Mouse (Mus musculus): ENCODE data around the gene Itprid1. TPM values are rescaled to one million over a fixed set of nuclear protein-coding genes. Genes with fewer than 3 reads are reported as not detected.

The Itprid1 gene
- total and polyA plus RNA-seq, 2 experiments from 2014 or later = not detected

GRCm38 (mm10) chr6:55808692-55809091 lies 28.0 kb upstream of the Itprid1 start:
- TF ChIP-seq EP300 (IDR thresholded peaks at IDR 0.05; ENCODE audit: low read depth) = no peak
- no peak for TF ChIP-seq CTCF (IDR thresholded peaks at IDR 0.05; ENCODE audit: low read depth)
- no peaks in the 10 kb centered on the region for H3K27me3 ChIP-seq (ENCODE audit: control insufficient read depth, insufficient read depth, low read length)
- no peak for ATAC-seq (ENCODE audit: insufficient read depth, low read depth)
- H3K27ac ChIP-seq (ENCODE audit: low read depth) = no peak overlapping the region
- no peak overlapping the region for H3K9ac ChIP-seq (replicated peaks; ENCODE audit: low read depth, low read length)
- WGBS = 52% methylated on average over 3 of the region's 3 CpGs
- DNase-seq (ENCODE audit: low spot score) = no peak
- no peak overlapping the region for H3K4me2 ChIP-seq (ENCODE audit: low read depth, low read length)
- H3K9me3 ChIP-seq (replicated peaks; ENCODE audit: control insufficient read depth, low read length) = no peaks in the 10 kb centered on the region
- H3K4me1 ChIP-seq (ENCODE audit: control insufficient read depth, insufficient read depth) = no peaks in the 10 kb centered on the region
- no peak overlapping the region for H3K4me3 ChIP-seq (ENCODE audit: low read depth, low read length)
- H3K36me3 ChIP-seq (replicated peaks; ENCODE audit: control insufficient read depth, insufficient read depth, low read length) = no peaks in the 10 kb centered on the region

- H3K36me3 ChIP-seq (replicated peaks; ENCODE audit: control insufficient read depth, insufficient read depth, low read length) = no peaks in the 10 kb centered on the region
- TF ChIP-seq CTCF (IDR thresholded peaks at IDR 0.05; ENCODE audit: low read depth) = no peak
- no peak for TF ChIP-seq EP300 (IDR thresholded peaks at IDR 0.05; ENCODE audit: low read depth)
- no peak overlapping the region for H3K4me2 ChIP-seq (ENCODE audit: low read depth, low read length)
- no peaks in the 10 kb centered on the region for H3K9me3 ChIP-seq (replicated peaks; ENCODE audit: control insufficient read depth, low read length)
- H3K4me1 ChIP-seq (ENCODE audit: control insufficient read depth, insufficient read depth) = no peaks in the 10 kb centered on the region
- 75% methylated on average over 8 of the region's 8 CpGs for WGBS
- no peaks in the 10 kb centered on the region for H3K27me3 ChIP-seq (ENCODE audit: control insufficient read depth, insufficient read depth, low read length)
- DNase-seq (ENCODE audit: low spot score) (no peak), ATAC-seq (ENCODE audit: insufficient read depth, low read depth) (no peak)
- no peak overlapping the region for H3K27ac ChIP-seq (ENCODE audit: low read depth)
- H3K9ac ChIP-seq (replicated peaks; ENCODE audit: low read depth, low read length) = no peak overlapping the region
- H3K4me3 ChIP-seq (ENCODE audit: low read depth, low read length) = no peak overlapping the region
Observed at GRCm38 (mm10) chr6:55811153-55811552, 25.5 kb upstream of the Itprid1 start.

DNA sequence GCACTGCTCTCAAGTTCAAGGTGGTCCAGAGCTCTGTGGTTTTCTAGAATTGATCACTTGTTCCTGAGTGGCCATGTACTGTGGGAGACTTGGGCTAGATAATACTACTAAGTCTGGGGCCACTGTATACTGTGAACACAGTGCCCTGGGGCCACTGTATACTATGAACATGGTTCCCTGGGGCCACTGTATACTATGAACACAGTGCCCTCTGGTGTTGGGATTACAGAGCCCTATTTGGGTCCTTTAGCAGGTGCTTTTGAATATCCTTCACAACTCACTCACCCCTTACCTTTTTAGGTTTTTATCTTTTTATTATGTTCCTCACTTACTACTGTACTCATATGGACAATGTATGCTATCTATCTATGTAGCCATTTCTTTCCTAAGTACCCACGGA lies 24.3 kb upstream of the Itprid1 start:
- TF ChIP-seq CTCF (IDR thresholded peaks at IDR 0.05; ENCODE audit: low read depth) = peak; percentile 23
- no peak for TF ChIP-seq EP300 (IDR thresholded peaks at IDR 0.05; ENCODE audit: low read depth)
- WGBS = 56% methylated on average over 1 of the region's 1 CpGs
- DNase-seq (ENCODE audit: low spot score) (no peak), ATAC-seq (ENCODE audit: insufficient read depth, low read depth) (no peak)
- no peak overlapping the region for H3K9ac ChIP-seq (replicated peaks; ENCODE audit: low read depth, low read length)
- no peaks in the 10 kb centered on the region for H3K4me1 ChIP-seq (ENCODE audit: control insufficient read depth, insufficient read depth)
- H3K9me3 ChIP-seq (replicated peaks; ENCODE audit: control insufficient read depth, low read length) = no peaks in the 10 kb centered on the region
- H3K36me3 ChIP-seq (replicated peaks; ENCODE audit: control insufficient read depth, insufficient read depth, low read length) = no peaks in the 10 kb centered on the region
- no peak overlapping the region for H3K4me3 ChIP-seq (ENCODE audit: low read depth, low read length)
- H3K27me3 ChIP-seq (ENCODE audit: control insufficient read depth, insufficient read depth, low read length) = no peaks in the 10 kb centered on the region
- H3K27ac ChIP-seq (ENCODE audit: low read depth) = no peak overlapping the region
- H3K4me2 ChIP-seq (ENCODE audit: low read depth, low read length) = no peak overlapping the region

DNA sequence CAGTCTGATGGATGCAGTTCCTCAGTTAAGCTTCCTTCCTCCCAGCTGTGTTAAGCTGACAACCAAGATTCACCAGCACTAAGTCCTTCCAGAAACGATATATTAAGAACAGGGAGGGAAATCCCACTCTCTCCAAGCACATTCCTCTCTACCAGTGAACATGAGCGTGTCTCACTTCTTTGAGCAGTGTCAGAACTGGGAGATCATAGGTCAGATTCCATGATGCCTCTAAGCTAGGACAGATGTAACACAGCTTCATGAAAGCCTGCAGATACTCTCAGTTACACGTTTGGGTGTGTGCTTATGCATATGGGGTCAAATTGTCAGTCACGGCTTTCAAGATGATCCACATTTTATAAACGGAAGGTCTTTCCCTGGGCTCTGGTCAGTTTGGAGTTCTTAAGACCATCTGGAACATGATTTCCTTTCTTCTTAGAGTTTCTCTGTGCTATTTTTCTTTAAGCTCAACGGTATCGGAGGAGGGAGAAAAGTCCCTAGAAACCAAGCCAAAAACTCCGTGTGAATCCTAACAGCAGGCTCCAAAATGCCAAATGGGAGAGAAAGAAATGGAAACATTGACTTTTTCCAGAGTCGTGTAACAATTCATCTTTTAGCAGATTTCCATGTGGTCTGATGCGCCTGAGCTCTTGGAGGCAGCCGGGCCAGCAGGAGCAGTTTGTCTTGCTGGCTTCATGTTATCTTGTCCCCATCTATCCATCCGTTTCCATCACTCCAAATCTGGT lies 22.3 kb upstream of the Itprid1 start:
- WGBS = 56% methylated on average over 12 of the region's 12 CpGs
- H3K9ac ChIP-seq (replicated peaks; ENCODE audit: low read depth, low read length) = no peak overlapping the region
- no peak for TF ChIP-seq CTCF (IDR thresholded peaks at IDR 0.05; ENCODE audit: low read depth)
- no peak for TF ChIP-seq EP300 (IDR thresholded peaks at IDR 0.05; ENCODE audit: low read depth)
- no peak overlapping the region for H3K4me2 ChIP-seq (ENCODE audit: low read depth, low read length)
- H3K4me1 ChIP-seq (ENCODE audit: control insufficient read depth, insufficient read depth) = no peaks in the 10 kb centered on the region
- no peak overlapping the region for H3K4me3 ChIP-seq (ENCODE audit: low read depth, low read length)
- DNase-seq (ENCODE audit: low spot score) = no peak
- no peaks in the 10 kb centered on the region for H3K9me3 ChIP-seq (replicated peaks; ENCODE audit: control insufficient read depth, low read length)
- H3K36me3 ChIP-seq (replicated peaks; ENCODE audit: control insufficient read depth, insufficient read depth, low read length) = no peaks in the 10 kb centered on the region
- H3K27ac ChIP-seq (ENCODE audit: low read depth) = no peak overlapping the region
- H3K27me3 ChIP-seq (ENCODE audit: control insufficient read depth, insufficient read depth, low read length) = no peaks in the 10 kb centered on the region
- no peak for ATAC-seq (ENCODE audit: insufficient read depth, low read depth)

GRCm38 (mm10) chr6:55816911-55817310 lies 19.8 kb upstream of the Itprid1 start:
- DNase-seq (ENCODE audit: low spot score) (no peak), ATAC-seq (ENCODE audit: insufficient read depth, low read depth) (no peak)
- Histone ChIP-seq H3K9ac (replicated peaks; ENCODE audit: low read depth, low read length) (no peak overlapping the region), H3K27me3 (ENCODE audit: control insufficient read depth, insufficient read depth, low read length) (no peaks in the 10 kb centered on the region), H3K27ac (ENCODE audit: low read depth) (no peak overlapping the region), H3K36me3 (replicated peaks; ENCODE audit: control insufficient read depth, insufficient read depth, low read length) (no peaks in the 10 kb centered on the region), H3K4me1 (ENCODE audit: control insufficient read depth, insufficient read depth) (no peaks in the 10 kb centered on the region), H3K9me3 (replicated peaks; ENCODE audit: control insufficient read depth, low read length) (no peaks in the 10 kb centered on the region), H3K4me3 (ENCODE audit: low read depth, low read length) (no peak overlapping the region), H3K4me2 (ENCODE audit: low read depth, low read length) (no peak overlapping the region)
- TF ChIP-seq EP300 (IDR thresholded peaks at IDR 0.05; ENCODE audit: low read depth) = no peak
- TF ChIP-seq CTCF (IDR thresholded peaks at IDR 0.05; ENCODE audit: low read depth) = no peak
- 63% methylated on average over 5 of the region's 5 CpGs for WGBS

DNA sequence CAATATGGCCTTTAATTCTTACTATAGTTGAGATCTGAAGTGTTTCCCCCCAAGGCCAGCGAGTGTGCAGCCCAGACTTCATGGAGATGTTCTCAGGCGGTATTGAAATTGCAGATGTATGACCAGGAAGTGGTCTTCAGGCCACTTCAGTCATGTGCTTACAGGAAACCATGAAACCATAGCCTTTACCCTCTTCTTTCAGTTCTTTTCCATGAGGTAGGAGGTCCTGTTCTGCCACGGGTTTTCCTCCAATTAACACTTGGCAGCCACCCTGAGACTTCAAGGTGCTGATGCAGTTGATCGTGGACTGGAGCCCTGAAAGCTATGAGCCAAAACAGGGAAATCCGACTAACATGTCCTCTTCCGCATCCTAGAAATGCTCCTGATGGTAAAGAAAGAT lies 7.0 kb upstream of the Itprid1 start:
- Histone ChIP-seq H3K4me2 (ENCODE audit: low read depth, low read length) (no peak overlapping the region), H3K9ac (replicated peaks; ENCODE audit: low read depth, low read length) (no peak overlapping the region), H3K9me3 (replicated peaks; ENCODE audit: control insufficient read depth, low read length) (no peaks in the 10 kb centered on the region), H3K27me3 (ENCODE audit: control insufficient read depth, insufficient read depth, low read length) (no peaks in the 10 kb centered on the region), H3K27ac (ENCODE audit: low read depth) (no peak overlapping the region), H3K36me3 (replicated peaks; ENCODE audit: control insufficient read depth, insufficient read depth, low read length) (no peaks in the 10 kb centered on the region), H3K4me3 (ENCODE audit: low read depth, low read length) (no peak overlapping the region), H3K4me1 (ENCODE audit: control insufficient read depth, insufficient read depth) (no peaks in the 10 kb centered on the region)
- DNase-seq (ENCODE audit: low spot score) (no peak), ATAC-seq (ENCODE audit: insufficient read depth, low read depth) (no peak)
- TF ChIP-seq CTCF (IDR thresholded peaks at IDR 0.05; ENCODE audit: low read depth) (no peak), EP300 (IDR thresholded peaks at IDR 0.05; ENCODE audit: low read depth) (no peak)
- WGBS = 82% methylated on average over 6 of the region's 6 CpGs

All from heart, postnatal 0 days (tissue).